Comparison of ENCODE assay signal across 11 mouse cellular contexts in the genomic region with DNA sequence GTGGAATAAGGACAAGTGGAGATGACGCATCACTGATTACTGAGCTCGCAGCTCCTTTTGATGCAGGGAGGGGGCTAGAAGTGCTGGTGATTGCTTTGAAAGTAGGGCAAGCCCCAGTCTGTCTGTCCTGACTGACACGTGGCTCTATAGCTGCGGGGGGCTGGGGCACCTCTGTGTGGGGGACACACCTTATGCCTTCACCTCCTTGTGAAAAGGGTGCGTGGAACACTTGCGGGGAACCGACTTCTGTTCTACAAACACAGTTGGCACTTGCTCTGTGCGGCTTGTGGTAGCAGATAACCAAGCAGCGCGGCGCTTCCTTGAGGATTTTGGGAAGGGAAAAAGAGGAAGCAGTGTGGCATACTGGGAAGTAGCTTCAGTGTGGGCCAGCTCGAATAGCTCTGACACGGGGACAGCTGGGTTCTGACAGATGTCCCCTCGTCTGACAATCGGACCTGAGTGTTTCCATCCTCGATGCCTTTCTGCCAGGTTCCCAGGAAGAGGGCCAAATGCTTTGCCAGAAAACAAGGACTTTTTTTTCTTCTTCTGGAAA.
DNase-seq lines count a peak whose midpoint lies in the region; ATAC-seq and TF ChIP-seq lines count a peak whose summit lies in the region.
"Had no signal": no experiment of that assay in that cellular context is flagged by ENCODE, and none has a peak within 500 bp of the region (broad histone marks: within the 10 kb centered on the region; RNA-seq: fewer than 3 reads in every experiment).

No protein-coding gene starts in this region.

- H3K9me3 ChIP-seq in forebrain, postnatal 0 days (ENCODE audit: low read length) = no peaks in the 10 kb centered on the region
- H3K9me3 ChIP-seq: liver, embryonic 12.5 days; stomach, embryonic 15.5 days had no signal

- H3K4me1 ChIP-seq in forebrain, postnatal 0 days (ENCODE audit: insufficient read depth) = peaks cover 10% of the 10 kb centered on the region; the same call in 1 of the 2 replicates
- H3K4me1 ChIP-seq: stomach, embryonic 15.5 days had no signal

- peak overlapping the region; percentile 29 for H3K4me3 ChIP-seq in gastrocnemius, adult 2 months
- peak overlapping the region; percentile 23; the same call in 1 of the 2 replicates for H3K4me3 ChIP-seq in left cerebral cortex, adult 2 months
- no peak overlapping the region for H3K4me3 ChIP-seq in forebrain, postnatal 0 days (ENCODE audit: low read depth, low read length)
- H3K4me3 ChIP-seq: liver, embryonic 12.5 days; stomach, embryonic 15.5 days had no signal

- TF ChIP-seq CTCF in gastrocnemius, adult 2 months (IDR thresholded peaks at IDR 0.05) = no peak
- no peak for TF ChIP-seq CTCF in left cerebral cortex, adult 2 months (IDR thresholded peaks at IDR 0.05)
- no peak for TF ChIP-seq CTCF in forebrain, postnatal 0 days (IDR thresholded peaks at IDR 0.05; ENCODE audit: low read depth)

- peak; percentile 64 for ATAC-seq in forebrain, postnatal 0 days
- no peak for ATAC-seq in megakaryocyte progenitor cell, adult 5-6 weeks (replicated peaks; ENCODE audit: poor library complexity)
- ATAC-seq: liver, embryonic 12.5 days had no signal

- no peak overlapping the region for H3K9ac ChIP-seq in forebrain, postnatal 0 days
- H3K9ac ChIP-seq: liver, embryonic 12.5 days; stomach, embryonic 15.5 days had no signal

- H3K27ac ChIP-seq in gastrocnemius, adult 2 months = no peak overlapping the region
- H3K27ac ChIP-seq in left cerebral cortex, adult 2 months = no peak overlapping the region
- peak overlapping the region; percentile 76 for H3K27ac ChIP-seq in forebrain, postnatal 0 days (ENCODE audit: low read depth, low read length)
- H3K27ac ChIP-seq: liver, embryonic 12.5 days; stomach, embryonic 15.5 days had no signal

- H3K4me2 ChIP-seq in forebrain, postnatal 0 days (ENCODE audit: low read depth) = peak overlapping the region; percentile 29
- H3K4me2 ChIP-seq: liver, embryonic 12.5 days; stomach, embryonic 15.5 days had no signal

- 51% methylated on average over 16 of the region's 16 CpGs for WGBS in forebrain, postnatal 0 days

- H3K27me3 ChIP-seq in forebrain, postnatal 0 days (ENCODE audit: insufficient read depth, low read length) = no peaks in the 10 kb centered on the region
- H3K27me3 ChIP-seq: stomach, embryonic 15.5 days had no signal

- H3K36me3 ChIP-seq in forebrain, postnatal 0 days (ENCODE audit: insufficient read depth) = no peaks in the 10 kb centered on the region
- H3K36me3 ChIP-seq: liver, embryonic 12.5 days; stomach, embryonic 15.5 days had no signal

- intact Hi-C loops in gastrocnemius, adult 2 months (cut with DNase I) = no loop called here
- intact Hi-C loops in left cerebral cortex, adult 2 months (cut with DNase I) = no loop called here
- intact Hi-C loops in left cerebral cortex, postnatal 14 days (cut with DNase I) = no loop called here

- no peak for DNase-seq in gastrocnemius, adult 2 months
- no peak for DNase-seq in gastrocnemius, postnatal 25 days
- DNase-seq in left cerebral cortex, adult 2 months (ENCODE audit: extremely low spot score in 1 of 2, low spot score in 2 of 2) = peak in 1 of 2 experiments; percentile 25
- DNase-seq in left cerebral cortex, postnatal 14 days (ENCODE audit: low spot score in 2 of 2) = no peak
- DNase-seq in cerebellum, adult 11-12 months = peak; percentile 69
- DNase-seq in forebrain, postnatal 0 days = peak; percentile 65
- DNase-seq in adrenal gland, adult (ENCODE audit: inconsistent age in 2 of 2, low spot score in 1 of 2) = no peak
- DNase-seq: adrenal gland, postnatal 25 days had no signal

Comparison
In these comparisons a context has a peak if more than half of its experiments do, and no peak if none do; other contexts are left out.
1. DNase-seq: peak in cerebellum, adult 11-12 months (single experiment) and forebrain, postnatal 0 days (single experiment); none in gastrocnemius, adult 2 months (single experiment), gastrocnemius, postnatal 25 days (single experiment), left cerebral cortex, postnatal 14 days (0 of 2) and adrenal gland, adult (0 of 2).